Mouse (Mus musculus): ENCODE data around the gene Pam16. TPM values are rescaled to one million over a fixed set of nuclear protein-coding genes. Genes with fewer than 3 reads are reported as not detected.

Pam16 gene
- polyA plus RNA-seq, 1 experiment: 132 TPM

DNA sequence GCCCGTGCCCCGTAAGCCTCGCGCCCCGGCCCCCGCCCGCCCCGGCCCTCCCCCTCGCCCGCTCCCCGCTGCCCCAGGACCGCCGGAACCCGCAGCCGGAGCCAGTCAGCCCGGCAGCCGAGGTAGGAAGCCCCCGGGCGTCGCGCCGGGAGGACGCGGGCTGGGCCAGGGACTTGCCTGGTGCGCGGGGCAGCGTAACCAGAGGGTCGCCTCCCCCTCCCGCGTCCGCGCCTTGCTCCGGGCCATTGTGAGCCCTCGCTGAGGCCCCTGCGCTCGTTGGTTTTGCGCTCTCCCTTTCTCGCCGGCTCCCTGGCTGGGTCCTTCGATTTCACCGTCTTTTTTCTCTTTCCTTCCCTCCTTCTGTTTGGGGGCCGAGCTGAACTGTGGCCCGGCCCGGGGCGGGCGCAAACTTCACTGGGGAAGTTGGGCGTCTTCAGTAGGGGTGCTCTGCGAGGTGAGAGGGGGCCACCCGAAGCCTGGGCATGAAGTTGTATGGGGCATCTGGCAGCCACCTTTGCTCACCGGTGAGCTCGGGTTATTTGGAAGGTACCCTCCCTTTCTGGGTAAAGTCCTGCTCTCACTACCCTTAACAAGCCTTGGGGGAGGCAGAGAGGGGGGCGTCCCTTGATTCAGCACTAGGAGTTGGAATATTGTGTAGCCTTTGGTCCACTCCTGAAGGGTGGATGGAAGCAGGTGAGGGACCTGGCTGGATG, 29.8 kb downstream of the Pam16 start:
- peak overlapping the region; percentile 63 for H3K4me3 ChIP-seq (replicated peaks; ENCODE audit: insufficient read depth, low read depth, low read length)
- TF ChIP-seq POLR2A (IDR thresholded peaks at IDR 0.05; ENCODE audit: borderline replicate concordance, insufficient read depth, low read length) (no peak), CTCF (IDR thresholded peaks at IDR 0.05; ENCODE audit: borderline replicate concordance, insufficient read depth, low read depth, low read length) (no peak)
- peaks cover 7% of the 10 kb centered on the region for H3K4me1 ChIP-seq (ENCODE audit: control insufficient read depth, insufficient read depth, low read length)
- WGBS: under 1% methylated on average over 34 of the region's 52 CpGs
- 0 out of 2 replicates have a peak overlapping the region, but pooled peaks have one; percentile 15 for H3K27ac ChIP-seq (ENCODE audit: insufficient read depth, low read length)
- no peak for DNase-seq
- no peaks in the 10 kb centered on the region for H3K27me3 ChIP-seq (ENCODE audit: control insufficient read depth, insufficient read depth, low read length)

DNA sequence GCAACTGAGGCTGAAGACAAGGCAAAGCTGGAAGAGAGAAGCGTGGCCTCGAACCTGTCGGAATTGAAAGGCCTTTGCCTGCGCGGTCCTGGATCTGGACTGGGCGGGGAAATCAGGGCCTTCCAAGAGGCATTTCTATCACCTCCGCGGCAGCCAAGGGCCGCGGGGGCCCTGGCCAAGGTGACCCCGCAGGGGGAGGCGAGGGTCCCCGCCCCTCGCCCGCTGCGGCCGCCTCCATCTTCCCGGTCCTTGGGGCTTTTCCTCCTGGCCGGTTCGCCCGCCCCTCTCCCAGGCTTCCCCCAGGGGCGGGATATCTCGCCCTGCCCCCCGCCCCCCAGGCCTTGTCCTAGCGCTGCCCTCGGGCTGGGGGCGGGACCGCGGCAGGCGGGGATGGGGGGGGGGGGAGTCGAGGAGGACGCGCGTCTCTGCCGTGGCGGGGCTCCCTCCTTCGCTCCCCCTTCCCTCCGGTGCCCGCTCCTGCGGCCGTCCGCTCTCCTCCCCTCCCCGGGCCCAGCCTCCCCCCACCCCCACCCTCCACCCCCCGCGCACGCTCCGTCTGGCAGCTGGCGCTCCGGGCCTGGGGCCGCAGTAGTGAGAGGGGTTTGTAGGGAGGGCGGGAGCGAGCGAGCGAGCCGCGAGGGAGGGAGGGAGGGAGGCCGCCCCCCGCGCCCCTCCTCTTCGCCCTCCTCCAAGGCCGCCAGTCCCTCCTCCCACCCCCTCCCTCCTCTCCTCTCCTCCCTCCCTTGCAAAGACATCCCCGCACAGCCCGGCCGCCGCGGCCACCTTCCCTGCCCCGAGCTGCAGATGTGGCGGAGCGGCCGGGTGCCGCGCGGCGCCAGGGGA, 30.6 kb downstream of the Pam16 start, which contains the start of gene Glis2:
Glis2 (plus strand) TSS at position 743 of the 843 bp plus-strand sequence.
- whole genome bisulfite sequencing: 3% methylated on average over 22 of the region's 74 CpGs
- peak; percentile 47 to 67 for DNase-seq
- no peak for TF ChIP-seq POLR2A (IDR thresholded peaks at IDR 0.05; ENCODE audit: borderline replicate concordance, insufficient read depth, low read length)
- no peak for TF ChIP-seq CTCF (IDR thresholded peaks at IDR 0.05; ENCODE audit: borderline replicate concordance, insufficient read depth, low read depth, low read length)
- Histone ChIP-seq H3K27me3 (ENCODE audit: control insufficient read depth, insufficient read depth, low read length) (no peaks in the 10 kb centered on the region), H3K4me3 (replicated peaks; ENCODE audit: insufficient read depth, low read depth, low read length) (peak within 1 kb of the TSS; percentile 63), H3K27ac (ENCODE audit: insufficient read depth, low read length) (0 out of 2 replicates have a peak within 1 kb of the TSS, but pooled peaks have one; percentile 15), H3K4me1 (ENCODE audit: control insufficient read depth, insufficient read depth, low read length) (peaks cover 7% of the 10 kb centered on the region)

DNA sequence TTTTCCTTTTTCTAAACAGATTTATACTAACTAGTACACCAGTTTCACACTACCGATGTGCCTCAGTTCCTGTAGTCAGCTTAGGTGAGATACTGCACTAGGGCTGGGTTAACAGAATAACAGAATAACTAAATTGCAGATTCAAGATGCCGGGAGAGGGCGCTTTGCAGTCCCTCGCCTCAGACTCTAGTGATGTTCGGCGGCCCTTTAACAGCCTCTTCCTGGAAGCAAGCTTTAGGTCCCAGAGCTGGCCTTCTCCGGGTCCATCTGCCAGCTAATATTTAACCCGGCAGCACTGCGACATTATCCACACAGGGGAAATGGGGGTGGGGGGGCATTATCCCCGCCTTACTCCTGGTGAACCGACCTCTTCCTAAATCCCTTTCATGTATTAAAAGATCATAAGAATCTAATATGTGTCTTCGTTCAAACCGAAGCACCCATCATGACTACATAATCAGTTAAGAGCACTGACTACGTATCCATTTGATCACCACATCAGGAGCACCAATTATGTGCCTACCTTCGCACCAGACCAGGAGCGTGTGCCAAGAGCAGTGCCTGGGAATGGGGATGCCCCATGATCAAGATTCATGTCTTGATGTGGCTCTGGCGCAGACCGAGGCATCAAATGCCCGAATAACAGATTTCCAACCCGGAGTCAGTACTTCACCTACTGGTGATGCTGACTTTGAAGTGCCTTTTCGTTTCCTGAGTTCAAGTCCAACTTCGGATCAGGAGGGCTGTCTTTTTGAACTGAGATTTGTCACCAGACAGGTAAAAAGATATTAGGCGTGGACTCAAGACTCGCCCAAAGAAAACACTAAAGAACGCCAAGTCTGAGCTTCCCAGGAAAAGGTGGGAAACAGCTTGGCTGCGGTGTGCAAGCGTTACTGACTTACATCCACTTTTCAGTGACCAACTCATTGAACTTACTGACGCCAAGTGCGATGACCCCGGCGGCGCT, 31.6 kb downstream of the Pam16 start:
- Histone ChIP-seq H3K4me1 (ENCODE audit: control insufficient read depth, insufficient read depth, low read length) (peaks cover 7% of the 10 kb centered on the region), H3K27me3 (ENCODE audit: control insufficient read depth, insufficient read depth, low read length) (no peaks in the 10 kb centered on the region), H3K4me3 (replicated peaks; ENCODE audit: insufficient read depth, low read depth, low read length) (peak overlapping the region; percentile 63), H3K27ac (ENCODE audit: insufficient read depth, low read length) (no peak overlapping the region)
- DNase-seq: peak; percentile 62 to 69
- TF ChIP-seq POLR2A (IDR thresholded peaks at IDR 0.05; ENCODE audit: borderline replicate concordance, insufficient read depth, low read length) (no peak), CTCF (IDR thresholded peaks at IDR 0.05; ENCODE audit: borderline replicate concordance, insufficient read depth, low read depth, low read length) (peak; percentile 53; the same call in 1 of the 2 replicates)
- WGBS: 28% methylated on average over 32 of the region's 32 CpGs

DNA sequence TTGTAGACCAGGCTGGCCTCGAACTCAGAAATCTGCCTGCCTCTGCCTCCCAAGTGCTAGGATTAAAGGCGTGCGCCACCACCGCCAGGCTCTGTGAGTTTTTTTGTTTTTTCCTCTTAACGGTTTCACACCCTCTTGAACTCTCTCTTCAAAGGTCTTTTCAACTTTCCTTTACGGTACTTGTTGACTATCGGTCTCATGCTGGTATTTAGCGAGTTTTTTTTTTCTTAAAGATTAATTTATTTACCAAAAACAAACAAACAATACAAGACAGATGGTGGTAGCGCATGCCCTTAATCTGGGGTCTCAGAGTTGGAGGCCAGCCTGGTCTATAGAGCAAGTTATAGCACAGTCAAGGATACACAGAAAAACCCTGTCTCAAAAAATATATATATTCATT, 34.6 kb downstream of the Pam16 start:
- no peak for DNase-seq
- Histone ChIP-seq H3K27me3 (ENCODE audit: control insufficient read depth, insufficient read depth, low read length) (no peaks in the 10 kb centered on the region), H3K27ac (ENCODE audit: insufficient read depth, low read length) (no peak overlapping the region), H3K4me1 (ENCODE audit: control insufficient read depth, insufficient read depth, low read length) (peaks cover 6% of the 10 kb centered on the region), H3K4me3 (replicated peaks; ENCODE audit: insufficient read depth, low read depth, low read length) (no peak overlapping the region)
- 96% methylated on average over 9 of the region's 9 CpGs for WGBS
- no peak for TF ChIP-seq CTCF (IDR thresholded peaks at IDR 0.05; ENCODE audit: borderline replicate concordance, insufficient read depth, low read depth, low read length)

DNA sequence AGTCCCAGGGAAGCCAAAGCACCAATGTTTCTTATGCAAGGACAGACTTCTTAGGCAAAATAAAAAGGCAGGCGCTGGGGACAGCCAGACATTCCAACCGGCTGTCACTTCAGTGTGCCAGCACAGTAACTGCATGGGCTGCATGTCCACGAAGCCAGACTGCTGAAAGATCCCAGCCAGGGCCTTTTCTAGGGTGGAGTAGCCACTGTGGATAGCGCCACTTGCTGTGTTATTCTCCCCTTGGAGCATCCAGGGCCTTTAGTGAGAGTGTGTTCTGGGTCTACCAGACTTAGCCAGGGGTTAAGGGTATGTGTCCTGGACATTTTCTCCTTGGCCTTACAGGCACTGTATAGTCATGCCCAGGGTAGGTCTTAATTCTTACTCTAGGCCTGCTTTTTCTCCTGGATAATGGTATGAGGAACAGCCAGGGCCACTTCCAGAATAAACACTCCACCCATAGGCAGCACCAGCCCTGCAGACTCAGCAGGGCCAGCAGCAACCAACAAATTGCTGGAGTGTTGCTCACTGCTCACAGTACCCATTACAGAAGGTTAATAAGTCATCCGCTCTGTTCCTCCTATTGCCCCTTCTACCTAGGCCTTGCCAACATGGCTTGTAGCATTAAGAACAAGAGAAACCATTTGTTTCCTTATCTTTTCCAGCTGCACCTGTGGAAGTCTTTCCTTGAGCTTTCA, 37.1 kb downstream of the Pam16 start:
- no peak for DNase-seq
- 58% methylated on average over 5 of the region's 5 CpGs for WGBS
- H3K4me3 ChIP-seq (replicated peaks; ENCODE audit: insufficient read depth, low read depth, low read length): no peak overlapping the region
- no peak overlapping the region for H3K27ac ChIP-seq (ENCODE audit: insufficient read depth, low read length)
- H3K27me3 ChIP-seq (ENCODE audit: control insufficient read depth, insufficient read depth, low read length): no peaks in the 10 kb centered on the region
- TF ChIP-seq POLR2A (IDR thresholded peaks at IDR 0.05; ENCODE audit: borderline replicate concordance, insufficient read depth, low read length): no peak
- no peak for TF ChIP-seq CTCF (IDR thresholded peaks at IDR 0.05; ENCODE audit: borderline replicate concordance, insufficient read depth, low read depth, low read length)
- H3K4me1 ChIP-seq (ENCODE audit: control insufficient read depth, insufficient read depth, low read length): peaks cover 5% of the 10 kb centered on the region; the same call in 1 of the 2 replicates

DNA sequence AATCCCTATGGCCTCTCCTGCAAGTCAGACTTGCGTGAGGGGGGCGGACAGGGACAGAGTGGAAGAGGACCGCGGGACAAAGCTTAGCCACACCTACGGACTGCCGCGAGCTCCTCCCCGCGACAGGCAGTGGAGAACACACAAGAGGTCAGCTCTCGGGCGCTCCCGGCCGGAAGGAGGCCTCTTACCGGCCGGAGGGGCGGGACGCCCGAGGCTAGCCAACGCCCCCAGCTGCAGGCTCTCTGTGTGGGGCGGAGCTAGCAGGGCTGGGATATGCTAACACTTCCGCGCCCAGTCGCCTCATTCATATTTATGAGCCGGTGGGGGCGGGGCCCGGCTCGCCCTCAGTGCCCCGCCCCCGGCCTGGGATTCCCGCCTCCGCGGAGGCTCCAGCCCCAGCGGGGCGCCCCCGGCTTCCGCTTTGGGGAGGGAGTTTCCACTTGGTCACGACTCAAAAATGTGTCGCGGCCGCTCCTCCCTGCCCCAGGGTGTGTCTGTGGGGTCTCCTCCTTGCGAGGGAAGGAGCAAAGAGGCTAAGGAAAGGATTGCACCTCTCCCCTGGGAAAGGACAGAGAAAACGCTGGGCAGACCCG, 38.2 kb downstream of the Pam16 start:
- H3K27me3 ChIP-seq (ENCODE audit: control insufficient read depth, insufficient read depth, low read length): no peaks in the 10 kb centered on the region
- TF ChIP-seq POLR2A (IDR thresholded peaks at IDR 0.05; ENCODE audit: borderline replicate concordance, insufficient read depth, low read length) (no peak), CTCF (IDR thresholded peaks at IDR 0.05; ENCODE audit: borderline replicate concordance, insufficient read depth, low read depth, low read length) (no peak)
- under 1% methylated on average over 43 of the region's 43 CpGs for WGBS
- peak overlapping the region; percentile 75 for H3K4me3 ChIP-seq (replicated peaks; ENCODE audit: insufficient read depth, low read depth, low read length)
- peak; percentile 89 to 92 for DNase-seq
- H3K27ac ChIP-seq (ENCODE audit: insufficient read depth, low read length): no peak overlapping the region
- peaks cover 5% of the 10 kb centered on the region; the same call in 1 of the 2 replicates for H3K4me1 ChIP-seq (ENCODE audit: control insufficient read depth, insufficient read depth, low read length)

Measured in cerebellum, adult 2 months (tissue).